Mouse (Mus musculus) skeletal muscle tissue, postnatal 0 days (tissue): ENCODE data around the gene Nat8f3. TPM values are rescaled to one million over a fixed set of nuclear protein-coding genes. Genes with fewer than 3 reads are reported as not detected.

Source experiments
- microRNA-seq, 2 experiments: library from miRNA; unstranded; fragments of <30 nt; microRNA quantifications; one replicate each; pipeline ENCODE4; 2016
- polyA plus RNA-seq: library from polyadenylated mRNA; unstranded; fragments of >200 nt; fragmentation: Nextera tagmentation; extraction: Ambion mirVana; gene quantifications from 2 replicates; pipeline ENCODE4 v1.2.1, GENCODE M21; 2015

Gene Nat8f3
- not detected in 2 replicates for polyA plus RNA-seq

DNA sequence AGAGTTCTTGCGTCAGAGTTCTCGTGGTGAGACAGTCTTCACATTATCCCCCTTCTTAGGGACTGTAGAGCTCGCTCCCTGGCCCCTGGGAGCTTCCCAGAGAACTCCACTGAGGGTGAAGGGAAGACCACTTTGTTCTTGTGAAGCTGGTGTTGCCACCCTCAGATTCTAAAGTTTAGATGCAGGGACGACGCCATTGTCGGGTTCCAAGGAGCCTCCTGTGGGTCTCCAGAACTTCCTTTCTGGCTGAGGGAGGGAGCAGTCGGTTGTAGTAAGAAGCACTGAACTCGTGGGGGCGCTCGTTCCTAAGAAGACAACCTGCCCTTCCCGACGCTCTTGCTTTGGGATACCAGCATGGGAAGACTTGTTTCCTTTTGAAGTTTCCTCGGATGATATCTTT, at the start of gene Nat8f3:
Nat8f3 (minus strand) TSS at position 223 of the 400 bp plus-strand sequence.

DNA sequence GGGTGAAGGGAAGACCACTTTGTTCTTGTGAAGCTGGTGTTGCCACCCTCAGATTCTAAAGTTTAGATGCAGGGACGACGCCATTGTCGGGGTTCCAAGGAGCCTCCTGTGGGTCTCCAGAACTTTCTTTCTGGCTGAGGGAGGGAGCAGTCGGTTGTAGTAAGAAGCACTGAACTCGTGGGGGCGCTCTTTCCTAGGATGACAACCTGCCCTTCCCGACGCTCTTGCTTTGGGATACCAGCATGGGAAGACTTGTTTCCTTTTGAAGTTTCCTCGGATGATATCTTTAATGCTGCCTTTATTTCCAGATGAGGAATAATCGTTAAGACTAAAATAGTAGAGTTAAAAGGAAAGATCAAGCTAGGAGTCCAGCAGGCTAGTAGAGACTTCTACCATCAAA, 52.4 kb downstream of the Nat8f3 start, which contains the start of gene Nat8f7:
Nat8f7 (minus strand) TSS at position 101 of the 400 bp plus-strand sequence.

Small RNA genes lying within 50 kb of the gene (microRNA-seq; reads per million reads assigned to microRNA genes)
- gene Gm27317 = 0 reads per million in 2 experiments
- gene Mir6375 = 0 reads per million in 2 experiments

Other genes with a start within 250 kb of the Nat8f3 start
- 0.60 and 1.0 TPM in 2 replicates for gene Alms1, start 178.2 kb downstream of the Nat8f3 start, polyA plus RNA-seq
- 0.07 TPM in 1 of 2 replicates, not detected in the other for gene Nat8f7, start 52.5 kb downstream of the Nat8f3 start, polyA plus RNA-seq
- not detected in 2 replicates for gene Nat8f6, start 55.2 kb upstream of the Nat8f3 start, polyA plus RNA-seq
- gene Nat8f5, start 55.2 kb upstream of the Nat8f3 start, polyA plus RNA-seq = not detected in 2 replicates
- 0.16 TPM in 1 of 2 replicates, not detected in the other for gene Nat8, start 66.3 kb upstream of the Nat8f3 start, polyA plus RNA-seq
- not detected in 2 replicates for gene Nat8f2, start 103.4 kb upstream of the Nat8f3 start, polyA plus RNA-seq
- gene Nat8f4, start 139.1 kb upstream of the Nat8f3 start, polyA plus RNA-seq = 0.72 and 0.90 TPM in 2 replicates
- gene Tprkb, start 146.1 kb upstream of the Nat8f3 start, polyA plus RNA-seq = 28.5 and 29.1 TPM in 2 replicates
- gene Nat8f1, start 149.9 kb upstream of the Nat8f3 start, polyA plus RNA-seq = 3.9 and 5.0 TPM in 2 replicates
- gene Dusp11, start 195.9 kb upstream of the Nat8f3 start, polyA plus RNA-seq = 27.0 and 30.4 TPM in 2 replicates